Mouse (Mus musculus) lung, postnatal 0 days (tissue): ENCODE data around the gene Dhrs4. TPM values are rescaled to one million over a fixed set of nuclear protein-coding genes. Genes with fewer than 3 reads are reported as not detected.

Experiments used
- ATAC-seq: fragments of 200-750 bp; cut with Nextera tagmentation; 2 replicates; pipeline ENCODE4 v1.8.0; 2017; ENCODE audit warnings: moderate library complexity
- DNase-seq: peaks from one replicate; pipeline ENCODE4 v3.0.0-alpha.2; 2016; ENCODE audit warnings: low spot score
- H3K27ac ChIP-seq: fragments of 300-500 bp; sonication (generic); 2 replicates; pipeline ENCODE4 v1.5.1; 2014; ENCODE audit warnings: antibody characterized with exemption, mild to moderate bottlenecking, low read length, mixed read lengths
- H3K27me3 ChIP-seq: fragments of 300-500 bp; sonication (generic); replicated peaks from 2 replicates; pipeline ENCODE4 v1.6.1; 2014; ENCODE audit warnings: low read length, mixed read lengths; ENCODE audit not compliant: insufficient read depth
- H3K36me3 ChIP-seq: fragments of 300-500 bp; sonication (generic); 2 replicates; pipeline ENCODE4 v1.6.1; 2014; ENCODE audit warnings: low read length, mixed read lengths; ENCODE audit not compliant: insufficient read depth
- H3K4me1 ChIP-seq: fragments of 300-500 bp; sonication (generic); 2 replicates; pipeline ENCODE4 v1.6.1; 2014; ENCODE audit warnings: antibody characterized with exemption, low read depth, low read length, mixed read lengths; ENCODE audit not compliant: insufficient read depth
- H3K4me2 ChIP-seq: fragments of 300-500 bp; sonication (generic); replicated peaks from 2 replicates; pipeline ENCODE4 v1.6.1; 2014; ENCODE audit warnings: low read depth, mild to moderate bottlenecking, low read length, moderate library complexity, mixed read lengths
- H3K4me3 ChIP-seq: fragments of 300-500 bp; sonication (generic); 2 replicates; pipeline ENCODE4 v1.5.1; 2014; ENCODE audit warnings: low read depth, low read length
- H3K9ac ChIP-seq: fragments of 300-500 bp; sonication (generic); replicated peaks from 2 replicates; pipeline ENCODE4 v1.6.1; 2014; ENCODE audit warnings: low read depth, mild to moderate bottlenecking
- H3K9me3 ChIP-seq: fragments of 300-500 bp; sonication (generic); 2 replicates; pipeline ENCODE4 v1.6.1; 2016; ENCODE audit warnings: low read length, mixed read lengths
- CTCF ChIP-seq: IDR thresholded peaks from 2 replicates; pipeline ENCODE4 v1.5.1; 2016; ENCODE audit warnings: antibody characterized with exemption, mild to moderate bottlenecking
- EP300 ChIP-seq: IDR thresholded peaks from 2 replicates; pipeline ENCODE4 v1.6.1; 2016; ENCODE audit warnings: antibody characterized with exemption, mild to moderate bottlenecking, control low read depth
- WGBS: fragments of 180-500 bp; shearing (Covaris S2); extraction: QIAGEN DNeasy Blood & Tissue Kit; methylation state at CpG from one replicate; pipeline ENCODE4 v1.1.7; 2014; 5-methylcytosine and 5-hydroxymethylcytosine counted together
- polyA plus RNA-seq: library from polyadenylated mRNA; unstranded; fragments of >200 nt; fragmentation: Nextera tagmentation; extraction: Ambion mirVana; gene quantifications from 2 replicates; pipeline ENCODE4 v1.2.1, GENCODE M21; 2015

The Dhrs4 gene
- polyA plus RNA-seq, 1 experiment from 2014 or later = 54.8 TPM

- Histone ChIP-seq H3K27me3 (no peaks in the 10 kb centered on the region), H3K4me2 (no peak overlapping the region), H3K9me3 (no peaks in the 10 kb centered on the region), H3K4me3 (no peak overlapping the region), H3K27ac (no peak overlapping the region), H3K9ac (no peak overlapping the region), H3K36me3 (no peaks in the 10 kb centered on the region), H3K4me1 (0 out of 2 replicates have a peak, but pooled peaks cover 4% of the 10 kb centered on the region)
- DNase-seq = no peak
- TF ChIP-seq CTCF (no peak), EP300 (no peak)
- ATAC-seq = no peak
- WGBS = 84% methylated on average over 5 of the region's 5 CpGs
These were observed 729 bp upstream of the Dhrs4 start for GRCm38 (mm10) chr14:55477829-55478228.

- Histone ChIP-seq H3K4me3 (no peak overlapping the region), H3K27ac (no peak overlapping the region), H3K36me3 (no peaks in the 10 kb centered on the region), H3K9me3 (no peaks in the 10 kb centered on the region), H3K4me1 (0 out of 2 replicates have a peak, but pooled peaks cover 4% of the 10 kb centered on the region), H3K4me2 (no peak overlapping the region), H3K27me3 (no peaks in the 10 kb centered on the region), H3K9ac (no peak overlapping the region)
- 94% methylated on average over 10 of the region's 10 CpGs for WGBS
- DNase-seq (no peak), ATAC-seq (no peak)
- TF ChIP-seq EP300 (no peak), CTCF (no peak)
These were observed 1.1 kb downstream of the Dhrs4 start for GRCm38 (mm10) chr14:55479629-55480028.

- 84% methylated on average over 5 of the region's 5 CpGs for WGBS
- no peak for ATAC-seq
These were observed 6.0 kb downstream of the Dhrs4 start for GRCm38 (mm10) chr14:55484430-55485085.

GRCm38 (mm10) chr14:55486836-55487235 lies 8.3 kb downstream of the Dhrs4 start:
- Histone ChIP-seq H3K36me3 (no peaks in the 10 kb centered on the region), H3K27me3 (0 out of 2 replicates have a peak, but pooled peaks cover 4% of the 10 kb centered on the region), H3K27ac (no peak overlapping the region), H3K9ac (no peak overlapping the region), H3K9me3 (no peaks in the 10 kb centered on the region), H3K4me3 (no peak overlapping the region), H3K4me2 (no peak overlapping the region), H3K4me1 (no peaks in the 10 kb centered on the region; the same call in 1 of the 2 replicates)
- no peak for TF ChIP-seq EP300
- no peak for TF ChIP-seq CTCF
- WGBS = 87% methylated on average over 8 of the region's 8 CpGs
- ATAC-seq (no peak), DNase-seq (no peak)

More at GRCm38 (mm10) chr14:55484430-55485085, 6.0 kb downstream of the Dhrs4 start:
- no peaks in the 10 kb centered on the region for H3K27me3 ChIP-seq
- no peaks in the 10 kb centered on the region for H3K36me3 ChIP-seq
- no peak for DNase-seq
- H3K4me3 ChIP-seq = no peak overlapping the region
- no peak overlapping the region for H3K4me2 ChIP-seq
- no peak overlapping the region for H3K27ac ChIP-seq
- TF ChIP-seq CTCF = no peak
- no peak for TF ChIP-seq EP300
- no peak overlapping the region for H3K9ac ChIP-seq
- H3K9me3 ChIP-seq = no peaks in the 10 kb centered on the region
- H3K4me1 ChIP-seq = no peaks in the 10 kb centered on the region

- H3K4me3 ChIP-seq = peak within 1 kb of the TSS; percentile 54
- no peaks in the 10 kb centered on the region for H3K9me3 ChIP-seq
- ATAC-seq = peak; percentile 78
- H3K4me2 ChIP-seq = peak within 1 kb of the TSS; percentile 99
- H3K4me1 ChIP-seq = no peaks in the 10 kb centered on the region; the same call in 1 of the 2 replicates
- no peak within 1 kb of the TSS for H3K9ac ChIP-seq
- no peaks in the 10 kb centered on the region for H3K36me3 ChIP-seq
- H3K27ac ChIP-seq = no peak within 1 kb of the TSS
- 0 out of 2 replicates have a peak, but pooled peaks cover 4% of the 10 kb centered on the region for H3K27me3 ChIP-seq
- WGBS = under 1% methylated on average over 59 of the region's 68 CpGs
- TF ChIP-seq EP300 = no peak
- no peak for TF ChIP-seq CTCF
- peak; percentile 66 for DNase-seq
These were observed 12.0 kb downstream of the Dhrs4 start, which contains the start of gene Carmil3 for GRCm38 (mm10) chr14:55490361-55491201. Gene Carmil3 (plus strand): TSS chr14:55490651.

- Histone ChIP-seq H3K9me3 (no peaks in the 10 kb centered on the region), H3K9ac (no peak overlapping the region), H3K4me1 (no peaks in the 10 kb centered on the region; the same call in 1 of the 2 replicates), H3K4me3 (peak overlapping the region; percentile 54), H3K27me3 (0 out of 2 replicates have a peak, but pooled peaks cover 4% of the 10 kb centered on the region), H3K36me3 (no peaks in the 10 kb centered on the region), H3K4me2 (peak overlapping the region; percentile 99), H3K27ac (no peak overlapping the region)
- under 1% methylated on average over 20 of the region's 30 CpGs for WGBS
- DNase-seq (peak; percentile 45), ATAC-seq (peak; percentile 73)
- no peak for TF ChIP-seq CTCF
- no peak for TF ChIP-seq EP300
These were observed 12.8 kb downstream of the Dhrs4 start for GRCm38 (mm10) chr14:55491291-55491833.
